Mouse (Mus musculus): ENCODE results near the gene Tmtc1.

Tmtc1 gene

DNA sequence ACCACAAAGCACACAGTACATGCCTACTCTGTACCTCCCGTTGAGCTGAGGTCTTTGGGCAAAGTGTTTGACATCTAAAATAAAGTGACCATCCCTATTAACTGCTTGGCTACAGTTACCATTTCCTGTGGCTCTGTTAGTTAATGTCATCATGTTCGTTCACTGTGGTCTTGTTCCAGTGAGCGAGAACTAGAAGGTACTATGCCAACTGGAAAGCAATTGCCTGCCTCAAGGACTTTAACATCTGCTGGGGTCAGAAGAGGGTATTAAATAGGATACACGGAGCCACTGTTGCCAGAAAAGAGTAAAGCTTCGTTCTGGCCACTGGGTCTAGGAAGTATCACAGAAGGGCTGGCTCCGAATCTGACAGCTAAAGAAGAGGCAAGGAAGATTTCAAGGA lies 23.8 kb downstream of the Tmtc1 start:
- no peak for DNase-seq (ENCODE audit: low spot score)

DNA sequence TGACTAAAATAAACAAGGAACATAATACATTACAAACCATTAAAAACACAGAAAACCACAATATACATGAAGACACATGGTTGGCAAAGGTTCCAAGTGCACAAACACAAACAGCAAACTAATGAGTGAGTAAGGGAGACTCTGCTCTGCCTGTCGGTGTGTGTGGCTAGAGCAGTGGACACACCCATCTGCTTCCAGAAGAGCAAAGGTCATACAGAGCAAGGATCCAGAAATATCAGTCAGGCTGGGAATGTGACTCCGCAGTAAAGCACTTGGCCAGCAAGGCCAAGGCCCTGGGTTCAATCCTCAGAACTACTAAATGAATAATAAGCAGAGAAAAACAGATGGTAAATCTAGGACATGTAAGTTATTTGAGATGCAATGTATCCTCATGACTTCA lies 27.6 kb downstream of the Tmtc1 start:
- no peak for DNase-seq (ENCODE audit: low spot score)

DNA sequence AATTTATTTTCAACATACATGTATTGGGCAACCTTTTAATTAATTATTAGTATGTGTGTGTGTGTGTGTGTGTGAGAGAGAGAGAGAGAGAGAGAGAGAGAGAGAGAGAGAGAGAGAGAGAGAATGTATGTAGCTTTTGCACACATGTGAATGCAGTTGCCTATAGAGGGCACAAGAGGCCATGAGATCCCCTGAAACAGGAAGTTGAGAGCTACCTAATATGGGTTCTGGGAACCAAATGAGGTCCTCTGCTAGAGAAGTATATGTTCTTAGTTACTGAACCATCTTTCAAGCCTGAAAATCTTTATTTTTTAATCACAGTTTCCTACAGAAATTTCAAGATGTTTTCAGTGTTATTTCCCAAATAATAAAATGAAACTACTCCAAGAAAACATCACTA lies 30.6 kb downstream of the Tmtc1 start:
- no peak for DNase-seq (ENCODE audit: low spot score)

DNA sequence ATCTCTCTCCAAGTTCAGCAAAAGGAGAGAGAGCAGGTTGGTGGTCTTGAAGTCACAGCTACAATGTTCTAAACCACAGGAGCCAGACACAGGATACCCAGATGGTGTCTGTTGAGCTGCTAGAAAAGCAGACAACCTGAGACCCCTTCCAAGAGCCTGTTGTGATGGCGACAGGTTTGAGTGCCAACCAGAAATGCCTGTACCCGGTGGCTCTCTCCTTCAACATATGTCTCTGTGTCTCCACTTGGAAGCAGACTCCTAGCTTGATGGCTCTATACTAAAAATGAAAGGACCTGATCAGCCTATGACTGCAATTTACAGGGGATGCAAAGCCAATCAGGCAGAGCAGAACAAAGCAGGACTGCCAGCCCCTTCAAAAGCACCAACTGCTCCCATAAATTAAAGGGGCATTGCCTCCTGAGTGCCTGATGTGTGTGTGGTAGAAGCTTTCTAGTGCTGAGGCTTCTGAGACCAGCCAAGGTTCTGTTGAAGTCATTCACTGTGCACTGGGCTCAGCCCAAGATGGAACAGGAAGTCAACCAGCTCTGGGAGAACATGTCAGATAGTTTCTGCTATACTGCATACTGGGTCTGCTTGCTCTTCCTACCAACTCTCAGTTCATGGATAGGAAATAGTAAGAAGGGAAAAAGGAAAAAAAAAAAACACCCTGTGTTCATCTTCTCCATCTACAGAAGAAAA lies 37.2 kb downstream of the Tmtc1 start:
- DNase-seq (ENCODE audit: low spot score) = no peak

DNA sequence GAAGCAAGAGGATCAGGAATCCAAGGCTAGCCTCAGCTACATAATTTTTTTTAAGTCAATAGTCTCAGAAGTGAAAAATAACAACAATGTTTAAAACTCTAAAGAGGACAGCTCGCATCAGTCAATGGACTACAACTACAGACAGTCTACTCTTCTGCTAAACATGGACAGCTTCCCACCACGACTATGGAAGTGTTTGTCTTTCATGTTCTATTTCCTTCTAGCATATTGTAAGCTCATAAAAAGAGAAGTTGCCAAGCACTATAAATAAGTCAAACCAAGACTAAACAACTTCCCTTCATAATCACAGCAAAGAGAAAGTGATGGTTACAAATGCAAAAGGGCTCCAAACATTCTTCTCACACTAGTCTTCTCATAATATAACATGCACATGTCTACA lies 38.6 kb downstream of the Tmtc1 start:
- no peak for DNase-seq (ENCODE audit: low spot score)

DNA sequence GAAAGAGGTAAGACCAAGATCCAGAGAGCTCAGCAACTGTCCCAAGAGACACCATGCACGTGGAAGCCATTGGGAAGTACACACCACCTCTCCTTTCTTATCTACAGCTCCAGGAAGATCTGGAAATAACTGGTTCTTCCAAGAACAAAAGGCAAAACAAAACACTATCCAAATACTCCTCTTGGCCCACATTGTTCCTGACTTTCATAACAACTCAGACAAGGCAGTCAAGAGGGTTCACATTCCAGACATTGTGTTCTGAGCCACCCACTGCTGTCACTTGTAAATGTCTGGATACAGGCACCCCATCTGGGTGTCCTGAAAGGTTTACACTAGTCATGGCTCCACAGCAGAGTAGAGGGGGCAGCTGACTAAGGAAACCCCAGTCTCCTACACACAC lies 39.7 kb downstream of the Tmtc1 start:
- DNase-seq (ENCODE audit: low spot score) = peak; percentile 30

DNA sequence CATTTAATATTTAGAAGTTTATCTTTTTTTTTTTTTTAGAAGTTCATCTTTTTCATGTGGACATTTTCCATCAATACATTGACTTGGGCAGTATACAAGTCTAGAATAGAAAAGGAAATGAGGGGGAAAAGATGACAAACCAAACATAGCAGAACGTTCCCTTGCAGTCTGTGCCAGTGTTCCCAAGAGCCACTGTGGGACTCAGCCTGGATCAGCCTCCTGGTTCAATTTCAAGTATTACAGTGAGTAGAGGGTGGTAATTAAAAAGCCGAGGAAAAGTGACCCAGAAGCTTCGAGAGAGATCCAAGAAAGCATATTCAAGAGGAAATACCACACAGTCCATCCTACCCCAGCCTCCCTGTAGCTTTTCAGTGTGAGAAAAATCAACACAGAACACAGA lies 40.4 kb downstream of the Tmtc1 start:
- DNase-seq (ENCODE audit: low spot score) = no peak

DNA sequence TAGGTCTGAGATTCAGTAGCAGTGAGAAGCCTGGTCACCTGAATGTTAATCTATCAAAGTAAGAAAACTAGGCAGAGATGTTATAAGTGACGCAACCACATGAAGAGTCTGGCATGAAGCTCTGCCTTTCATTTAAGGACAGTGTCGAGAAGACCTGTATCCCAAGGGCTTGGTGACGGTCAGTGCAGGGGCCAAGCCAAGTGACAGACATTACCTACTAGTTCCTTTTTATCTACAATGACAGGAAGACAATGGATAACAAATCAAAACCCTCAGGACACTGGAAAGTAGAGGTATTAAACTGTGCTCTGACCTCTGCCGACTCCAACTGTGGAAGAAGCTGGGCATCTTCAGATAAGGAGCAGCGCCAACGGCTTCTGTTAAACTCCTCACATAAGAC lies 43.2 kb downstream of the Tmtc1 start:
- no peak for DNase-seq (ENCODE audit: low spot score)

DNA sequence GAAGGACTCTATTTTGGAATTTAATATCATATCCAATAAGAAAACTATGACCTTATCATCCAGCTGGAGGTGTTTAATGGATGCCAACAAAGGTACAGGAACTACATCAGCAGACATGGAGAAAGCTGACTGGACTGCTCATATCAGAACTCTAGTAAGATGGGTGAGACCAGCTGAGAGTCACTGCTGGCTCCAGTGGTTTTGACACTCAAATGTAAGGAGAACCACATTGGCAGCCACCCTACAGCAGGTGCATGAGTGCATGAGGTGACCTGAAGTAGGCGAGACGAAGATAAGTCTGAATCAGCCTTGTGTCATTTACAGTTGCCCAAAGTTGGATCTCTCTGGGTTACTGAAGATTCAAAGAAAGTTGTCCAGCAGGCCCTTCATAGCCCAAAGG lies 44.6 kb downstream of the Tmtc1 start:
- DNase-seq (ENCODE audit: low spot score) = no peak

DNA sequence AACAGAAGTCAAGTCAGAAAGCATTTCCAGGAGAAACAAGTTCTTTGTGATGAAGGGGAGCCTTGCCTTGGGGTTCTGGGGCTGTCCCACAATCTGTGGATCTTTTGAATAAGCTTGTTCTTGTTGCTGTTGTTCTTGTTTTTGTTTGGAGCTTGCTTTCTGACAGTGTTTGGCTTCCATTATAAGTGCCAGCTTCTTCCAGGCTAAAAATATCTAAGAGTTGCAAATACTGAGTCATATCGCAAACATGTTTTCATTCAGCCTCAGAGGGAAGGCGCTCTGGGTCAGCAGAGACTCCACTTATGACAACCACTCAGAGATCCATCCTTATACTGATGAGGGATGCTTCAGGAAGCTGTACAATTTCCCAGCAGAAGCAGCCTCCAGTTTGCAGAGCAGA lies 45.3 kb downstream of the Tmtc1 start:
- DNase-seq (ENCODE audit: low spot score) = no peak

DNA sequence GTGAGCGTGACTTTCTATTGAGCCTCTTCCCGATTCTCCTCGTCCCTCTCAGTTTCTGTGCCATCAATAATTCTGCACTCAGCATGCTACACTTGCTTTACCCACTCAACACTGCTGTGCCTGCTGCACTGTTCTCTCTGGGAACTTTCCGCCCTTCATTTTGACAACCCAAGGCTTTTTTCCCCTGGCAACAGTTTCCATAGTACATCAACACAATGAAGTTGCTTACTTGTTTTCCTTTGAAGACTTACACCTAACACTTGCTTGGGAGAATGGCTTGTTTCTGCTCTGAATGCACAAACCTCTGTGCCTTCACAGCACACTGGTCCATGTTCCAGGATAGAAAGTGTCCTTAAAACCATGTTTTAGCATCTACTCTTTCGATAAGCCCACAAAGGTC lies 46.9 kb downstream of the Tmtc1 start:
- DNase-seq (ENCODE audit: low spot score) = no peak

DNA sequence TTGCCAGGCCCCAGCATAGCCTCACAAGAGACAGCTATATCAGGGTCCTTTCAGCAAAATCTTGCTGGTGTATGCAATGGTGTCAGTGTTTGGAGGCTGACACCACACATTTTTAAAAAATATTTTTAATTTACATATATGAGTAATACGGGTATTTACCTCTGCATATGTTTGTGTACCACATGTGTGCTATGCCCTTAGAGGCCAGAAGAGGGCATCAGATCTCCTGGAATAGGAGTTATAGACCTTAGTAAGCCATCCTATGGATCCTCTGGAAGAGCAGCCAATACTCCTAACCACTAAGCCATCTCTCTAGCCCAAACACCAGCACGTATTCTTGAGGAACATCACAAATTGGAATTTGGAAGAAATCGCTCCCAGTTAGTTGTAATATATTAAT lies 48.9 kb downstream of the Tmtc1 start:
- no peak for DNase-seq (ENCODE audit: low spot score)

DNA sequence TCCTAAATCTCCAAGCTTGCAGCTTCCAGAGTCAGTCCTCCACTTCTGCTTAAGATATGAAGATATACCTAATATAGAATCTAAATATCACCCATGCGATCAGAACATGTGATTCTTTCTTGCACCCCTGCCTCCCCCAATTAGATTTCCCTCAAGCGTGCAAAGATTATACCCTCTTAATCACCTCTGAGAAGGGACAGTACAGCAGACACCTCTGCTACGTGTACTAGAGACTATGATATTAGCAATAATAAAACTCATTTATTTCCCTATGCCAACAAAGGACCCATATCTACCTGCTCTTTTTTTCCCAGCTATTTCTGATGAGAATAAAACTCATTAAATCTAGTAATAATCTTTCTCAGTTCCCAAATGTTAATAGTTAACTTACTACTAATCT lies 49.9 kb downstream of the Tmtc1 start:
- DNase-seq (ENCODE audit: low spot score) = no peak

DNA sequence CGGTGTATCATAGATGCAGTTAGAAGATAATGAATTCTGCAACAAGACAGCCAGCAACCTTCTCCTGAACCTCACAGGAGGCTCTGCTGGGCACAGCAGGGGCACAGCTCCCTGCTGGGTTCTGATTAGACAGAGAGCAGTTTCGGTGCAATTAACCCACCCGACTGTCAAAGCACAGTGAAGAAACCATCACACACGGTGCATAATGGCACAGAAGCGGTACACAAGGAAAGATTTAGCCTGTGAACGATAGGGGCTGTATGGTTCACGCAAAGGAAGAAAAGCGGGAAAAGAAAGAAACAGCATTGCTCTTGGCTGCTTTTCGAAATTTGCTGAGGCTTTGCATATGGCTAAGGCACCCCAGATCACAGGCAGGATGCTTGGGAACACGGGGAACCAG lies 52.0 kb downstream of the Tmtc1 start:
- no peak for DNase-seq (ENCODE audit: low spot score)

DNA sequence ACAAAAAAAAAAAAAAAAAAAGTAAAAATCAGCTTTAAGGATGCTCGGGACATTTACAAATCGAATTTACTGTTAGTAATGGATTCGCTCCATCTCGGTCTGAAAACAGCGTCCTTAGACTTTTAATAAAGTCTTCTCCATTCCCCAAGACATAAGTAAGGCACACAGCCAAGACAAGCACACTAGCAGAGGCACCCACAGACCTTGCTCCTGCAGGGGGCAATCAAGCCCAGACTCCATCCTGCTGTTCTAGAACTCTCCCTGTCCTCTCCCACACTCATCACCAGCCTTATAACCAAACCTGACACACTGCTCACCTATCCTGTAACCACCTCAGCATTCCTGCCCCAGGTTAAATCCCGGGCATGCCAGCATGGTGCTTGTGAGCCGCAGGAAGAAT lies 52.9 kb downstream of the Tmtc1 start:
- no peak for DNase-seq (ENCODE audit: low spot score)

DNA sequence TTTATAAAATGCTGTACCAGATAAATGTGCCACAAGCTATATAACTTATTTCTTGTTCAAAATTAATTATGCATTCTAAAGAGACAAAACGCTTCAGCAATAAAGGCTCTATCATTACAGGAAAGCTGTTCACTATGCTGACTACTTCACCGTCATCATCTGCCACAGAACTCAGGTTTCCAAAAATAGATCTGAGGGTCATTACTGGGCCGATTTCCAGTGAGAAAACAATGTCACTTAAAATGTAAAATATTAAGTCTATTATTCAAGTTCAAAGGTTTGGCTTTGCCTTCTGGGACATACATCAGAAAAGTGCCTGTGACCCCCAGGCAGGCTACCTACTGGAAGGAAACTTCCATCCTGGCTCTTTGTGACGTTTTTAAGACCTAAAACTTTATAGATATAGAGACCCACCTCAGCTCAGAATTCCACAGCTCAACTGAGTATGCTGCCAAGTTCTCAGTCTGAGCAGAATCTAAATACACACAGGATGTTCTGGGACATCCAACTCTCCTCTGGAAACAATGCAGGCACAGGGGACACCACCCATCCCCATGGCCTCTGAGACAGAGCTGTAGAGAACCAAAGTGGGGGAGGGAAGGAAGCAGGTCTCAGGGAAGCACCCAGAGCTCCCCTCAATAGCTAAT lies 53.4 kb downstream of the Tmtc1 start:
- no peak for DNase-seq (ENCODE audit: low spot score)

DNA sequence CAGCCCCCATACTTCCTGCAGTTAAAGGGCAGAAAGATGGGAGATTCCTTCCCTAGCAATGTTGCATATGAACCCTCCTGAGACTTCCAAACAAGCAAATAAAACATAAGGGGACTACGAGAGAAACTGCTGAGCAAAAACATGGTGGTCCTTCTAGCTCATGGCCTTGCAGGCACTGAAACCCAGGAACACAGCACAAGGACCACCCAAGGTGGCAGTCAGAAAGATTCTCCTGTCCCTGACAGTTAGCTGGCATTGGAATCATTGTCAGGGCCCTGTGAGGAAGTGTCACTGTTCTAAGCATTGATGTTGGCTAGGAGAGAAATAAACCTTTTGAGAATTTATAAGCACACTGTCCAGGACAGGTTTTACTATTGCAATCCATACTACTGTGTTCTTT lies 56.2 kb downstream of the Tmtc1 start:
- no peak for DNase-seq (ENCODE audit: low spot score)

DNA sequence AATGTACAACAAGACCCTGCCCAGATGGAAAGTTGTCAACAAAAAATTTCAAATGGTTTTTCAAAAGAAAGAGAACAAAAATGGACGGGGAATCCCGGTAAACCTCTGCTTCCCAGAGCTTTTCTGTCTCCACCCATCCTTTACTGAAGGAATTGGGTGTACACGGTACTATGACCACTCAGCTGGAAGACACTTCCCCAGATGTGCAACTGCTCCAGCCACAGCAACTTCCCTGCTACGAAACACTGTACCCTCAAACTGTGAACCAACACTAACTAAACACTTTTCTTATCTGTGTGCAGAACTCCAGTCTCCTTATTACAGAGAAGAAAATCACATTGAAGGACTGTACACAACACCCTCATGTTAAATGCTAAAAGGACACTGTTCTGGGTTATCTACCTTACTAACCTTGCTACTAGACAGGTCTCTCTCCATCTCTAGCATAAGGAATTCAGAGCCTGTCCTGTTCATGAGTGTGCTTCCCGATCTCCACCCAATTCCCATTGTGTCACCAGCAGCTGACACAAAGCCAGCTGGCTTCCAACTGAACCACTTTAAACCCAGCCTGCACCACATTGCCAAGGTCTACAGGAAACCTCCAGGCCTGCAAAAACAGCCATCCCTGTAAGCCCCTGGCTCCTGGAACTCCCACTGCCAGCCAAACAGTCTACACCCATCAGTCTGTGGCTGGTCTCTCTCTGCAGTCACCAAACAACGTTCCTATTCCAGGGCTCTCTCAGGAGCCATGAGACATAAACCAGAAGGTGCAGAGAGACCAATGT lies 59.9 kb downstream of the Tmtc1 start:
- peak; percentile 17 for DNase-seq (ENCODE audit: low spot score)

DNA sequence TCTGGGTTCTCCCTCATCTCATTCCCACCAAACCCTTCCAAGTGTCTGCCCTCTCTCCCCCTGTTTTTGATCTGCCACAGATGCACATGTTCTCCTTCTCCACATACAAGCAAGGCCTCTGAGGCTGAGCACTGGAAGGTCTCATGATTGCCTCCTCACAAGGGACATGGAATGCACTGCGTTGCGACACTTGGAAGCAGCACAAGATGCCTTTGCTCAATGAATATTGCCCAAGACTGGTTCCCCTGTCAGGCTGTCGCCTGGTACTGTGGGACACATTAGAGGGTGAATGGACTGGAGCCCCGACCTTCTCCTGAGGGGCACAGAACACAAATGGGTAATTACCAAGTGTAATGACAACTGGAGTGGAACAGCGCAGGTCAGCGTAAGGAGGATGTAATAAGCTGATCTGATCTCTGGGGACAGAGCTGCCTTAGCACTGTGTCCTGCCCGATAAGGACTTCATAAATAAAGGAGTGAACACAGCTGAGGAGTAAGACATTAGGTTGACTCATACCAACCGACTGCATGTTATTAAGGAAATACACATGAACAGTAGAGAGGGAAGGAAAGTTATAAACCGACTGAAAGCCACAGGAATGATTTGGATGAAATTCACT lies 62.9 kb downstream of the Tmtc1 start:
- no peak for DNase-seq (ENCODE audit: low spot score)

DNA sequence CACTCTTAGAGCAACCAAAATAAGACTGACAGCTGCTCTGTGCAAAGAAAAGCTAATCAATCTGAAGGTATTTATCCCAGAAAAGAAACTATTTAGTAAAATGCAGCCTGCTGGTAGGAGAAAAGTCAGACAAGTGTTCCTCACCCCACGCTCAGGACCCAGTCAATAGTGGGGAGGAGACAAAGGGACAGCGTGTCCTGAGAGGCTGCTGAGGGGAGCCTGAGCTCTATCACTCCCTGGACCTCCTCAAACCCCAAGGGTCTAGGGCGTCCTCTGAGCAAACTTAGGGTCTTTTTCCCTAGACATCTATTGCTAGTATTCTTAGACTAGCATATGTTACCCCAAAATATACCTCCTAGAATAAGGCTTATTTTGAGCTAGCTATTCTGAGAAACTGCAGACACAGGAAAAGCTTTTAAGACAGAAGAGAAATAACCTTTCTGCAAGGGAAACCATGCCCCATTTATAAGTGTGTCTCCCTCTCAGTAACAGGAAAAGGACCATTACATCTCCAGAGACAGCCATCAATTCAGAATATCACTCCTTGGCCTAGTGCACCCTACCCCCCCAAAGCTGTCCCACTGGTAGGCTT lies 68.5 kb downstream of the Tmtc1 start:
- no peak for DNase-seq (ENCODE audit: low spot score)

DNA sequence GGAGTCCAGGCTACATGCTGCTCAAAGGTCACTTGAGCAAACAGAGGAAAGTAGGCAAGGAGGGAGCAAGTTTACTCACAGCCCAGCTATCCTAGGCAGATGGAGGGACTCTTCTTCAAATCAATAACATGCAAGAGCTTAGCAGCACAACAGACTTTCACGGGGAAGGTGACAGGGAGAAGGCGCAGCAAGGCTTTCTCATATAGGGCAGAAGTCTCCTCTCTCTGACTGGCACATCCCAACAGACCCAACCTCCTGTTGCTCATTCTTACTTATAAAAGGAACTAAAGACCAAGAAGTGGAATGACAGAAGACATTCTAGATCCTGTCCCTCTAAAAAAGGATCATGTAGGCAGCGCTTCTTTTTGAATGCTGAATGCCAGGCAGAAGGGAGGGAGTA lies 69.2 kb downstream of the Tmtc1 start:
- no peak for DNase-seq (ENCODE audit: low spot score)

DNA sequence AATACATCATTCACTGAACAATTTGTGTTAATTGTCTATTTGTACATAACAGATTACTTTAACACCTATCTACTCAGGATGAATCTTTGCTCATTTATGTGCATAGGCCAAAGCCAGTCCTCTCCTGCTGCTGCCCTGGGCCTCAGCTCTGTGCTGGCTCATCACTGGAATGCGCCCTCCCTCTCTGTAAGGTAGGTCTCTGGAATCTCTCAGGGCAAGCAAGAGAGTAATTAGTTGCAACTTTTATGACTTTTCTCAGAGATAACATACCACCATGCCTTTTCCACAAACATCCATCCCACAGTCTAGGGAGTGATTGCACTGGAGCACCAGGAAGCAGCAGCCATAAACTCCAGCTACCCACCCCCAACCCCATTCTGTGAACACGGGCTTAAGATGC lies 70.7 kb downstream of the Tmtc1 start:
- DNase-seq (ENCODE audit: low spot score) = no peak

DNA sequence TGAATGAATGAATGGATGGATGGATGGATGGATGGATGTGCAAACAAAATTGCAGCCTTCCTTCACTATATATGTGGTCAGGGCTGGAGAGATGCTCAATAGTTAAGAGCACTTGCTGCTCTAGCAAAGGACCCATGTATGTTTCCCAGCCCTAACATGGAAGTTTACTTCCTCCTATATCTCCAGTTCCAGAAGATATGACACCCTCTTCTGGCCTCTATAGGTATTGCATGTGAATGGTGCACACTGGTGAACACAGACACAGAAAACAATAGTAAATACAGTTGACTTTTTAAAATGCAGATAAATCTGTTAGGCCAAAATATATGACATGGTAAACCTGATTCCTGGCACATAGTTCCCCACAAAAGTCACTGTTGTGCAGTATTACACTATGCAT lies 73.0 kb downstream of the Tmtc1 start:
- no peak for DNase-seq (ENCODE audit: low spot score)

Measured in ovary, adult 18-20 months (tissue).